In the genomic region with DNA sequence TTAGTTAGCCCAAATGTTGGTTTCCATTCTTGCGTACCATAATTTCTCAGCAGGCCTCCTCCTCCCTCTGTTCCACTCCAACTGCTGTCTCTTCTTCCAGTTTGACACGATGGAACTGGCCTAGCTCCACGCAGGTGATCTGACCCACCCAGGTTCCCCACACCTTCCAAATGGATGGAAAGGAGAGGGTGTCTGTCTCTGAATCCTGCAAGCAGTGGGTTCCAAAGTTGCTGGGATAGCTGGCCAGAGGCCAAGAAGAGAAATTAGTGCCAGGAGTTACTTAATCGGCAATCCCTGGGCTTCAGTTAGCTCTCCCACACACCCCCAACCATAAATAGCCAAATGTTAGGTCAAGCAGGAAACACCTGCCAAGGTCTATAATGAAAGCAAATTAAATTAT, we compare ENCODE assay signal across 17 mouse cellular contexts.
"Had no signal": no experiment of that assay in that cellular context is flagged by ENCODE, and none has a peak within 500 bp of the region (broad histone marks: within the 10 kb centered on the region; RNA-seq: fewer than 3 reads in every experiment).

No protein-coding gene starts in this region.

- ATAC-seq: liver, postnatal 0 days; lung, postnatal 0 days; midbrain, embryonic 13.5 days had no signal

- H3K9ac ChIP-seq: liver, embryonic 13.5 days; liver, embryonic 15.5 days; liver, postnatal 0 days; lung, embryonic 15.5 days; midbrain, embryonic 13.5 days; neural tube, embryonic 12.5 days; stomach, embryonic 15.5 days had no signal

- DNase-seq: liver, embryonic 13.5 days; liver, postnatal 0 days; lung, adult 2 months; right cerebral cortex, postnatal 14 days; thymus, adult 2 months; thymus, postnatal 25 days; thymus, postnatal 4 days had no signal

- H3K4me1 ChIP-seq: liver, embryonic 13.5 days; liver, embryonic 15.5 days; lung, embryonic 15.5 days; megakaryocyte, embryonic 14.5 days; stomach, embryonic 15.5 days had no signal

- H3K27me3 ChIP-seq: liver, embryonic 13.5 days; liver, embryonic 15.5 days; lung, embryonic 15.5 days; megakaryocyte, embryonic 14.5 days; midbrain, embryonic 13.5 days; stomach, embryonic 15.5 days had no signal

- H3K36me3 ChIP-seq: liver, embryonic 13.5 days; liver, embryonic 15.5 days; lung, embryonic 15.5 days; stomach, embryonic 15.5 days had no signal

- H3K27ac ChIP-seq: liver, embryonic 13.5 days; liver, embryonic 15.5 days; lung, embryonic 15.5 days; macrophage; midbrain, embryonic 13.5 days; neural tube, embryonic 12.5 days; stomach, embryonic 15.5 days; stomach, postnatal 0 days had no signal

- H3K4me2 ChIP-seq: liver, embryonic 11.5 days; liver, embryonic 13.5 days; liver, embryonic 15.5 days; lung, embryonic 15.5 days; midbrain, embryonic 13.5 days; neural tube, embryonic 12.5 days; stomach, embryonic 15.5 days had no signal

- H3K4me3 ChIP-seq: liver, embryonic 13.5 days; liver, embryonic 15.5 days; lung, embryonic 15.5 days; megakaryocyte, embryonic 14.5 days; midbrain, embryonic 13.5 days; neural tube, embryonic 12.5 days; stomach, embryonic 15.5 days had no signal

- H3K9me3 ChIP-seq: liver, embryonic 13.5 days; liver, embryonic 15.5 days; lung, embryonic 15.5 days; megakaryocyte, embryonic 14.5 days; midbrain, embryonic 13.5 days; neural tube, embryonic 12.5 days; stomach, embryonic 15.5 days had no signal
